Mouse (Mus musculus): ENCODE measurements at regions not wholly inside any gene's neighbourhood (a gene's known extent, or its start where the extent isn't known, plus 50 kb on each side); places are given as distances from the start of the nearest gene placed in this dataset.
A peak's percentile ranks its signal among the peaks of the same experiment; 100 is the strongest.

- DNase-seq (ENCODE audit: low spot score) = no peak
Measured at GRCm38 (mm10) chr2:72753788-72754713, 226.2 kb downstream of the Sp3 start.

- DNase-seq (ENCODE audit: low spot score) = no peak
Measured at GRCm38 (mm10) chr2:72763454-72763853, 216.8 kb downstream of the Sp3 start.

GRCm38 (mm10) chr2:72769030-72769630 lies 211.1 kb downstream of the Sp3 start:
- DNase-seq (ENCODE audit: low spot score) = no peak

DNA sequence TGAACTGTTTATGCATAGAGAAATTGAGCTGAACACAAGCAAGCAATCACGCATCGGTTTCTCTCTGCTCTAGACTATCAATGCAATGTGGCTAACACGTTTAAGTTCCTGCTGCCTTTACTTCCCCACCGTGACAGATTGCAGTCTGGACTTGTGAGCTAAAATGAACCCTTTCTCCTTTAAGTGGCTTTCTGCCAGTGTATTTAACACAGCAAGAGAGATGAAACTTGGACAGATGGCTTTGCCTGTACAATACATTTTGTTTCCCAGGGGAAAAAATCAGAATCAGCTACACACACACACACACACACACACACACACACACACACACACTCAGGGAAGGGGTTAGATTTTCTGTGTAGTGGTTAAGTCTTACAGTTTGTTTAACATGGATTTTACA lies 206.8 kb downstream of the Sp3 start:
- no peak for DNase-seq (ENCODE audit: low spot score)

DNA sequence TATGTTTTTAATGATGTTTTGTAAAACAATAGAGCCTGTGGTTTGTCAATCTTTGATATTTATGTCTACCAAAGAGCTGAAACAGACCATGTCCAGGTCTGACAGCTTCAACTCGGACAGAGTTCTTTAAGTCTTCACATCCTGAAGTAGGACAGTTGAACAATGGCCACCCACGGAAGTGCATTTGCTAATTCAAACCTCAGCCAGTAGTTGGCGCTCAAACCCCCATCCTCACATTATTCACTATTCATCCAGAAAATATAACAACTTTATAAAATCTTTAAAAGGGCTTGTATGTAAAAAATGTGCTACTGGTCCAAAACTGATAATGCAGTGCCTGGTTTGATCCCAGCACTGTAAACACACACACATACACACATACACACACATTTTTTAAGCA lies 202.9 kb downstream of the Sp3 start:
- peak; percentile 12 for DNase-seq (ENCODE audit: low spot score)

GRCm38 (mm10) chr2:72777806-72778510 lies 202.3 kb downstream of the Sp3 start:
- DNase-seq (ENCODE audit: low spot score) = no peak

GRCm38 (mm10) chr2:72779268-72780163 lies 200.7 kb downstream of the Sp3 start:
- DNase-seq (ENCODE audit: low spot score) = no peak

DNA sequence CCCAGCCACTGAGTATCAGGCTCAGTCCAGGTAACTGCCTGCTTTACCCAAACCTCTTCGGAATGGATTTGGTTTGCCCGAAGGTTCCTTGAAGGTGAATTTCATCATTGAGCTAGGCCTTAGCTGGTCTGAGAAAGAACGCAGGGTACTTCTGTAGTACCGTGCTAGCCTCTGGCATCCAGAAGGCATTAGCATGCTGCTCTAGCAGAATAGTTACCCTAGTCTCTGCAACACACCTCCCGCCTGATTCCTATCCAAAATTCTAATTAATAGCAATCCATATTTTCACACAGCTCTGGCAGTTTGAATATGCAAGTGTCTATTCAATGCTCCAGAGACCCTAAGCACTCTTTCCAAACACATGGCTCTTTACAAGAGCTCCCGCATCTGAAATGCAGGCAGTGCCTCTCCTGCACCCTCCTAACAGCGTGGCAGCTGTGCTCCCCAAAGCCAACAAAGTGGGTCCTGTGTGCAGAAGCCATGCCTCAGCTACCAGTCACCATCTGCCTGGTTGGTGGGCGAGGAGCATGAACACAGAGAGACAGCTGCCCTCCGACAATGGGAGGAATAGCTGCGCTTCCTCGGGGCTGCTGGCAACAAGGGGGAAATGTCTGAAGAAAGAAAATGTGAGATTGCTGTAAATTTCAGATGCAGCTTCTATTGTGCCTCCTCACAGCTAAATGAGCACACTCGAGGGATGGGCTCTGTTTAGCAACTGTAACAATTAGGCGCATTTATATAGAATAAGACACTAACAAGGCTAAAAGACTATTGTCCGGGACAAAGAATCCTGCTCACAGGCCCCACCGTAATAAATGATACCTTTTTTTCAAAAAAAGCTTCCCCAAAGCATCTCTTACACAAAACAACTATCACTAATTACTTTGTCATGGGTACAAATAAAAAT lies 198.6 kb downstream of the Sp3 start:
- no peak for DNase-seq (ENCODE audit: low spot score)

GRCm38 (mm10) chr2:72782355-72782754 lies 197.9 kb downstream of the Sp3 start:
- peak; percentile 51 for DNase-seq (ENCODE audit: low spot score)

GRCm38 (mm10) chr2:72785365-72786043 lies 194.7 kb downstream of the Sp3 start:
- DNase-seq (ENCODE audit: low spot score) = peak; percentile 2

DNA sequence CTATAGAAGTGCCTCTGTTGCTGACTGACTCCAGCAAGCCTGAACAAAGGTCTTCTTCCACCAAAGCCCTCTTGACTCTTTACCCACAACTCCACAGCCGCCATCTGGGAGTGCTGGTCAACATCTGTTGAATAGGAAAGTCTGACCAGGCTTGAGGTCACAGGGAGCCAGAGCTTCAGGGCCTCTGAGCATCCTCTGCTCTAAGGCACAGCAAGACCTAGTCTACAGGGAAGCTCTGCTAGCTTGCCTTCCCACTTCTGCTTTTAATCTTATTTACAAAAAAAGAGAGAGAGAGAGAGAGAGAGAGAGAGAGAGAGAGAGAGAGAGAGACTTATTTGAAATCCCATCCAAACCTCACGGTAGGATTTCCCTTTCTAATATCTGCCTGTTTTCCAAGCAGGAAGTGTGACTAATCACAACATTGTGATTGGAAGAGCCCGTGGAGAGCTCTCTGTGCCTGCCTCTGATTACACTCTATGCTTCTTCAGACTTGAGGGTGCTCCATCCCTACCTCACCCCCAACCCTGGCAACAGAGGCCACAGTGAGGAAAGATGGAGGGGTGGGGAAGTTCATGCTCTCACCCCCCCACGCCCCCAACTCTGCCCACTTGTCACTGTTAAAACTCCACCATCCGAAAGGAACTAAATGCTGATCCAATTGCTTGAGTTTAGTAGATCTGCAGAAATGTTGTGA lies 194.1 kb downstream of the Sp3 start:
- peak; percentile 3 for DNase-seq (ENCODE audit: low spot score)

GRCm38 (mm10) chr2:72787616-72788015 lies 192.6 kb downstream of the Sp3 start:
- DNase-seq (ENCODE audit: low spot score) = no peak

DNA sequence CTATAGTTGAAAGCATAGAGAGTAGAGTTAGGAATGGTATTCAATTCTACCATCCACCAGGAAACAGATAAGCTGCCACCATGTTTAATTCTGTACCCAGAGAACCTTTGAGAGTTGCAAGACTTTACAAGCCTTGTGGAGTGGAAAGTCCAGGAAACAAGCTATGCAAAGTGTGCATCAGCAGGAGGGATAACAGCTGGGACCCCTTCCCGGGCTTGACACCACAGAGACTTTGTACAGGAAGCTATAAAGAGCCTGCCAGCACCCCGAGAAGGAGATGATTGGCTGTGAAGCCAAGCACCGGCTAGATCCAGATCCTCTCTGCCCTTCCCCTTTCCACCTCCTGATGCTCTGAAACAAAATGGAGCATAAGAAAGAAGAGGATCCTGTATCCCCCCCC lies 188.8 kb downstream of the Sp3 start:
- DNase-seq (ENCODE audit: low spot score) = no peak

GRCm38 (mm10) chr2:72793424-72793823 lies 186.8 kb downstream of the Sp3 start:
- no peak for DNase-seq (ENCODE audit: low spot score)

GRCm38 (mm10) chr2:72794501-72794900 lies 185.7 kb downstream of the Sp3 start:
- DNase-seq (ENCODE audit: low spot score) = no peak

DNA sequence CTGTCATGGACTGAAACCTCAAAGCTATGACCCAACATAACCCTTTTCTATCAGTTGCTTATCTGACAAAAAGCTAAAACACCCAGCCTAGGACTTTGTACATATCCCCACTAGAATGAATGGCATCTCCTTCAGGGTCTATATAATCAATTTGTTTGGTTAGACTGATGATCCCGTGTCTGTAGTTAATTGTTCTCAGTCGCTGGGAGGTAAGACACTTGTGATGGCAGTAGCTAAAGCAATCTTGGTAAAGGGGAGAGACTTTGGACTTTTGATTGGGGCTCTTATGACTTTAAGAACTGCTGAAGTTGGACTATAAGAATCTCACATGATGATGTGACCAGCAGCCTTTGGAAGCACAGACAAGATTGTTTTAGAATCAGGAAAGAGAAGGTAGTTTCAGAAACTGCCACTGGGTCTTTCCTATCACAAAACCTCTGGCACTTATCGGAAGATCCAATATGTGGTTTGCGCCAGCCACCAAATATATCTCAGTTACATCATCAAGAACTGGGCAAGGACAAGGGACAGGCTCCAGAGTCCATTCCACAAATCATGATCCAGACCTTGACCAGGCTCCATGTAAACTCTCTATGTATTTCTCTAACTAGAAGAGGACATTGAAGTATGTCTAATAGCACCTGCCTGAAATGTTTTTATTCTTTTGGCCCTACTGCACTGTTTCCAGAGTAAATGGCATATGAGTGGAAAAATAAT lies 183.1 kb downstream of the Sp3 start:
- no peak for DNase-seq (ENCODE audit: low spot score)

- DNase-seq (ENCODE audit: low spot score) = no peak
Measured at GRCm38 (mm10) chr2:72800696-72801095, 179.6 kb downstream of the Sp3 start.

DNA sequence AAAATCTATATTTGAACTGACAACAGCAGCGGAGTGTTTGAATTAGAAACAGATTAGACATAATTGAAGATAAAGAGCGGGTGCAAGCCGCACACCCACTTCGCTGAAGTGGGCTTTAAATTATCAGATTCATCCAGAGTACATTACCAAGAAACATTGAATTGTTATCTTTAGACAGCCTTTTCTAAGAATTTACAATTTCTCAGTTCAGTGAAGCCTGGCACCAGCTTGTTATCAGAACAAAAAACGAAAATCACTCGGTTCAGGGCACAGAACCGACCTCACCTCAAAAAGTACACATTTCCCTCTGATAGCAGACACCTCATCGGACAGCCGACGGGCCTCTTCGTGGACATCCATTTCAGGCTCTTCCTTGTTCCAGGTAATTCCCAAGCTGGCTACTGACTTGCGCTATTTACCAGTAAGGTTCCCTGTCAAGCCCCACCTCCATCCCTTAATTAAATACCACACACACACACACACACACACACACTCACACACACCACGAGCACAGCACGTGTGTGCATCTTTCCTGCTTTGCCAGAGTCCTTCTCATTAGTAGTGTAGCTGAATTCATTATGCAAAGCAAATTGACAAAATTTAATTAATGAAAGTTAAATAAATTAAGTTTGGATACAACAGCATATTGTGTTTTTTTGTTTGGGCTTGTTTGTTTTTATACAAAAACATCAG lies 166.8 kb downstream of the Sp3 start:
- DNase-seq (ENCODE audit: low spot score) = no peak
